Mouse (Mus musculus) left cerebral cortex, adult 2 months (tissue): Measurements from ENCODE around the gene Usp12. TPM values are rescaled to one million over a fixed set of nuclear protein-coding genes. Genes with fewer than 3 reads are reported as not detected.
A peak's percentile ranks its signal among the peaks of the same experiment; 100 is the strongest.

ENCODE experiments used
- DNase-seq, 2 experiments: peaks; one replicate each; pipeline ENCODE4 v3.0.0; 2021 to 2022; ENCODE audit warnings: low spot score in 2 of 2, mixed read lengths in 1 of 2; ENCODE audit errors: extremely low spot score in 1 of 2
- H3K27ac ChIP-seq: fragments of 200-600 bp; 2 replicates; pipeline ENCODE4 v1.8.1; 2022
- H3K4me3 ChIP-seq: fragments of 200-600 bp; 2 replicates; pipeline ENCODE4 v1.8.1; 2022
- CTCF ChIP-seq: fragments of 200-600 bp; IDR thresholded peaks from 2 replicates; pipeline ENCODE4 v1.8.1; 2022; ENCODE audit warnings: antibody characterized with exemption, mild to moderate bottlenecking, moderate library complexity
- intact Hi-C: fragments of 180-260 bp; cut with DNase I; formaldehyde crosslinking; loops from one replicate; pipeline ENCODE4 v1.15.1; 2025
- total RNA-seq, 2 experiments: library from RNA; stranded (reverse); gene quantifications; 2 replicates each; pipeline ENCODE4 v1.2.3; 2021

The Usp12 gene
- total RNA-seq, 2 experiments from 2014 or later = 56.0 to 56.7 TPM

DNA sequence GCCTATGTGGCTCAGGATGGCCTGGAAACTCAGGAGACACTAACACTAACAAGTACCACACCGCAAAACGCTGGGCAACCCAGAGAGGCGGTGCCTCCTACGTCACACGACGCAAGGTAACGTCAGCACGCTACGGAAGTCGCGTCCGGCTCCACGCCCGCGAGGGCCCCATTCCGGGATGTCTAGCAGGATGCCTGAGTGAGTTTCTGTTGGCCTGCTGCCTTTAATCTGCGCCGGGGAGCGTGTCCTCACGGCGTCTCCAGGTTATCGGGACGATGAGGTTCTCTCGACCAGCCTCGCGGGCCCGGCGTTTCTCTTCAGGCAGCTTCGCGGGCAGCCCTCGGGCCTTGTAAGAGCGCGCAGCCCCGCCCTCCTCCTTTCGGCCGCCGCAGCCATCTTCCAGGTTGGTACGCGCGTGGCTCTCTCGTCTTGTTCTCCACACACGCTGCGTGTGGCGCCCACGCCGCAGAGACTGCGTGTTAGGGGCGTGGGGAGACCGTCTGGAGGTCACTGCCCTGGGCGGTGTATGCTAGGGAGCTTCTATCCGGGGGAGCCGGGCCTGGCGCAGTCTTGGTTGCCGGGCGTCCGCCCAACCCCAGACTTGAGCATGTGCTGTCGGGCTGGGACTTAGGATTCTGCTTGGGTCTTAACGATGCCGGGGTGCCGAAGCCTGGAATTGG lies 38.1 kb upstream of the Usp12 start, which contains the start of gene Rpl21:
Gene Rpl21 (plus strand): TSS at position 122 of the 680 bp plus-strand sequence.
- intact Hi-C loops = loop anchor here (1.0 kb wide), 1 partner anchor 39 kb away; no protein-coding TSS in a partner anchor
- H3K4me3 ChIP-seq = peak within 1 kb of the TSS; percentile 97
- H3K27ac ChIP-seq = peak within 1 kb of the TSS; percentile 100
- no peak for TF ChIP-seq CTCF
- DNase-seq = peak; percentile 93 to 95

DNA sequence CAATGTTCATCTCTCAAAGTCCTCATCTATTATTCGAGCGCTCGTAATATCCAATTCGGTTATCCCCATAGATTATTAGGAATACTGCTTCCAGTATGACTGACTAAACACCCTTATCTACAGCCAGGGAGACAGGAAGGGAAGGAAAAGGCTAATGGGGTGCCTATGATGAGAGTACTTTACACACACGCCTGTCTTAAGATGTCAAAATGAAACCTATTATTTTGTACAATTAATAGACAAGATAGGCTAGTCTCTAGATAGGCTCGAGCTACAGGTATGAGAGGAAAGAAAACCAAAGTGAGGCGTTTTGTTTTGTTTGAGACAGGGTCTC lies 37.6 kb upstream of the Usp12 start:
- peak overlapping the region; percentile 100 for H3K27ac ChIP-seq
- no peak for TF ChIP-seq CTCF
- no peak for DNase-seq
- intact Hi-C loops = no loop called here
- peak overlapping the region; percentile 97 for H3K4me3 ChIP-seq

DNA sequence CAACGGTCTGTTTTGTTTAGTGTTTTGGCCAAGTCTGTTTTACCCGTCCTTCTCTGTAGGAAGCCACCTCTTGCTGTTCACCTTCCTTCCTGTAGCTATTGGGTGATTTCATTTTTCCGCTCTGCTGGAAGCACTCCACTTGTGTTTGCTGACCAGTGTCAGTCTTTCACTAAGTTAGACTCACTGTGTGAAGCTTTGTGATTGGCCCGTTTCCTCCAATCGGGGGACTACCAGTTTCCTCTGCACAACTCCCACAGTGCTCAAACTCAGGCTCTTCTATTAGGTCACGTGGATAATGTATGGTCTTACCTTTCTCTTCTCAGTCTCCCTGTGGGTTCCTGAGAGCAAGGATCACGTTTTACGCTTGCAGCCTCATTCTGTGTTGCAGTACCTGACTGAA lies 34.7 kb upstream of the Usp12 start:
- no peak overlapping the region for H3K4me3 ChIP-seq
- DNase-seq = no peak
- intact Hi-C loops = no loop called here
- no peak overlapping the region for H3K27ac ChIP-seq
- no peak for TF ChIP-seq CTCF

DNA sequence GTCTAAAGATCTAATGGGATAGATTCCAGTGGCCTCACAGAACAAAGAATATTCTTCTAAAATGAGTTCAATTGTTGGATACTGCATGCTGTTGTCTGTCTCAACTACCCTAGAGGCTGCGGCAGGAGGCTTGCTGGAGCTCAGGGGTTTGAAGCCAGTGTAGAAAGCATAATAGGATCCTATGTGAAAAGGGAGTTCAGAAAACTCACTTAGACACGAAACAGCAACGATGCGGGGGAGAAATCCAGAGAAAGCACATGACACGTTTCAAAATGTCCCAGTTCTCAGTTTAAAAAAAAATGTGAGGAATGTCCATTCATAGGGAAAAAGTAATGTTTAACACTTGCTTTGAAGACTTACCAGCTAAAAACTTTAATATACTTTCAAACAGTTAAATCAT lies 28.2 kb upstream of the Usp12 start:
- TF ChIP-seq CTCF = no peak
- H3K4me3 ChIP-seq = no peak overlapping the region
- intact Hi-C loops = no loop called here
- DNase-seq = no peak
- peak overlapping the region; percentile 56 for H3K27ac ChIP-seq

DNA sequence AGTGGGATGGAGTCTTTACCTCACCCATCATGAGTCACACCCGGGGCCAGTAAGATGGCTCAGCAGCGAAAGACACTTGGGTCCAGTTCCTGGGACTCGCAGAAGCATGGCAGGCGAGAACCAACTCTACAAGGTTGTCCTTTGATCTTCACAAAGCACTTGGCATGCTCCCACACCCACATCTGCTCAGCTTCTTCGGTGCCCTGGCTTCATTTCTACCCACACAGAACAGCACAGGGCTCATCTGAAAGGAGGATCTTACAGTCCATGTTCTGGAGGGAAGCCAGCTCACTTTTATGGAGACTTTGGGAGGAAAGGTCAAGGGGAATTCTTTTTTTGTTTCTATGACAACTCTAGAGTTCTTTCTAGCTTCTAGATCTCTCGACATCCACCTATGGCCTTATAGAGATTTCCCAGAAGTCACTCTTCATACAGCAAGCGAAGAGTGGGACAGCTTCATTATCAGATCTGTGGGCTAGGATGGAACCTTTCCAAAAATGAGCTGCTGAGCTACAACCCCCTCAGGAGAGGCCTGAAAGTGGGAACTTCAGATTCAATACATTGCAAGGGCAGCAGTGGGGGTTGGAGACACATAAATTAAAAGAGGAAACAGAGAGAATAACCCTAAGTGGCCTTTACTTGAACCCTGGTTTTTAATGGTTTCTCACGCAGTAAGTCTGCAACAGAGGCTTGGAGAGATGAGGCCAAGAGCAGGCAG lies 24.3 kb upstream of the Usp12 start:
- no peak for DNase-seq
- no peak for TF ChIP-seq CTCF

DNA sequence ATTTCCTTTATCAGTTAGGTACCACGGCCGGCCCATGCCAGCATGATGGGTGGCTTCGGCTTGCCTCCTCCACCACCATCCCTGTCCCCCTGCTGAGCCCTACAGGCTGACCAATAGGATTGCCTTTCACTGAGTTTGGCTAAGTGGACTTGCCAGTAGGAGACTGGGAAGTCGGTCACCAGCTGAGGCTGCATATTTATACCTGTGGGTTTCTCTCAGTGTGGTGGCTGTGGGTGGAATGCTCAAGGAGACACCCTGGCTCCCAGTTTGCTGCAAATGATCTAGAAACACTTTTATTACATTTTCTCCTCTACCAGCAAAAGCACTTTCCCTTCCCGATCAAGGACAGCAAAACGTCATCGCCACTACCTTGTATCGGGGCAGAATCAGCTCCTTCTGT lies 22.8 kb upstream of the Usp12 start:
- intact Hi-C loops = no loop called here
- no peak for DNase-seq
- TF ChIP-seq CTCF = no peak

More for the DNA sequence above, 24.3 kb upstream of the Usp12 start:
- no peak overlapping the region for H3K27ac ChIP-seq
- intact Hi-C loops = no loop called here
- H3K4me3 ChIP-seq = no peak overlapping the region

DNA sequence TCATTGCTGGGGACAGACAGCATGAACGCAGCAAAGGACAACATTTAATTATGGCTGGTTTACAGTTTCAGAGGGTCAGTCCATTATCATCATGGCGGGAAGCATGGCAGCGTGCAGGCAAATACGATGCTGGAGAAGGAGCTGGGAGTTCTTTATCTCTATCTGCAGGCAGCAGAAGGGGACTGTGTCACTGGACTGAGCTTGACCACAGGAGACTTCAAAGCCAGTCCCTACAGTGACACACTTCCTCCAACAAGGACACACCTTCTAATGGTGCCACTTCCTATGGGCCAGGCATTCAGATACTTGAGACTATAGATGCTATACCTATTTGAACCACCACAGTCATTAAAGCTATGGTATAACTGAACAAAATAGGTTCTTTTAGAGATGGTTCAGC lies 20.6 kb upstream of the Usp12 start:
- intact Hi-C loops = no loop called here
- TF ChIP-seq CTCF = no peak
- no peak overlapping the region for H3K4me3 ChIP-seq
- DNase-seq = no peak
- no peak overlapping the region for H3K27ac ChIP-seq

More for the DNA sequence above, 22.8 kb upstream of the Usp12 start:
- Histone ChIP-seq H3K27ac (peak overlapping the region; percentile 47; the same call in 1 of the 2 replicates), H3K4me3 (no peak overlapping the region)

DNA sequence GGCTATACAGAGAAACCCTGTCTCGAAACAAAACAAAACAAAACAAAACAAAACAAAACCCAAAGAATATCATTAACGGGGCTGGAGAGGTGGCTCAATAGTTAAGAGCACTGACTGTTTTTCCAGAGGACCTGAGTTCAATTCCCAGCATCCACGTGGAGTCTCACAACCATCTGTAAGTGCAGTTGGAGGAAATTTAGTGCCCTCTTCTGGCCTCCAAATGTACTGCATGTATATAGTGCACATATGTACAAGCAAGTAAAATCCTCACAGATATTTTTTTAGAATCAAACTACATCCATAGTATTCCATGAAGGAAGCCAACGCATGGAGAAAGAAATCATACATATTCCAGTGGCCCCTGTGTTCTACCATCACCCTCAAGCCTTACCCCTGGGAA lies 18.6 kb upstream of the Usp12 start:
- intact Hi-C loops = no loop called here
- TF ChIP-seq CTCF = no peak; the same call in 1 of the 2 replicates
- H3K4me3 ChIP-seq = no peak overlapping the region
- no peak for DNase-seq
- H3K27ac ChIP-seq = no peak overlapping the region

DNA sequence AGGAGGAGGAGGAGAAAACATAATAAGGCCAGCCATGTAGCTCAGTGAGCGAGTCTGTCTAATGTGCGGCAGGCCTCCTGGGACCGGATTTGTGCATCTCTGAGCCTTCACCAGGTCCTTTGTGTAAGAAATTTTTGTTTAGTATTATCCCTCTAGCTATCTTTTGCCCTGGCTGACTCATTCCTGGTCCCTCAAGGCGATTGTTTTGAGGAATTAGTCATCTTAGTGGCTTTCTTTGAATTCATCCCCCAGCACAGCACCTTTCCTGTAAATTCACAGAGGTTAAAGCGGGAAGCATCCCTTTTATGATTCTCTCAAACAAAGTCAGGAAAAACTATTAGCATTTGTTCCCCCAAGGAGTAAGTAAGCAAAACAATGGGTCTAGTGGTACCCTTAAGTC lies 18.1 kb upstream of the Usp12 start:
- intact Hi-C loops = no loop called here
- Histone ChIP-seq H3K4me3 (no peak overlapping the region), H3K27ac (no peak overlapping the region)
- DNase-seq = no peak
- no peak for TF ChIP-seq CTCF

DNA sequence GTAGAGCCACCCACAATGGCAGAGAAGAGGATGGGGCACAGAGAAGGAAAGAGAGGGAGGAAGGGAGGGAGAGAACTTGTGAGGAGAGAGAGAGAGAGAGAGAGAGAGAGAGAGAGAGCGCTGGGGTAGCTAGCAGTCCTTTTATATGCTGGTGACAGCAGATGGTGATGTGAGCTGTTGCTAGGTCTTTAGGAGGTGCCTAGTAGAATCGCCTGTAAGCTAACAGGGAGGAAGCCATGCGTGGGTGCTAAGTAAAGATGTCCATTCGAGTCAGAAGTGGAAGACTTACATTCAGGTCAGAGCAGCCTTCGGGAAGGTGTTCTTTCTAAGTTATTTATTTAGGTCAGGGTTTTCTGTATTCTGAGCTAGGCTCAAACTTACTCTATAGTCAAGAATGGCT lies 15.1 kb upstream of the Usp12 start:
- intact Hi-C loops = no loop called here
- H3K4me3 ChIP-seq = no peak overlapping the region
- H3K27ac ChIP-seq = no peak overlapping the region
- DNase-seq = no peak
- no peak for TF ChIP-seq CTCF

DNA sequence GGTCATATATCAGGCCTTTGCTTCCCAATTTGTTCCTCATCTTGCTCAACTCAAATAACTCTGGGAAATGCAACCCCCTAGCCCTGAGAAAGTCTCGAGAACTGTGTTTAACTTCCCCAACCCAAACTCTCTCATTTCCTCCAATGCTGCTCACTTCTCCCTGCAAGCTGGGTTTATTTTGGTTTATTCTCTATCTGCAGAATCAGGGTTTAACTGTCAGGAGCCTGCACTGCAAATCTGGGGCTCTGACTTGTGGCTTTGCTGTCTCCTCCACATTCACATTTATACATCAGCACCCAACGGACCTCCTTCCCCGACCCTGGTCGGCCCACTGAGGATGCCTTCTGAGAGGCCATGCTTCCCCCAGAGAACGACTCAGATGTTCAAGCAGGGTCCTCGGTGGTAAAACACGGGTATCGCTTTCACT lies 11.2 kb upstream of the Usp12 start:
- no peak for DNase-seq
- H3K4me3 ChIP-seq = no peak overlapping the region
- intact Hi-C loops = no loop called here
- no peak overlapping the region for H3K27ac ChIP-seq
- no peak for TF ChIP-seq CTCF

DNA sequence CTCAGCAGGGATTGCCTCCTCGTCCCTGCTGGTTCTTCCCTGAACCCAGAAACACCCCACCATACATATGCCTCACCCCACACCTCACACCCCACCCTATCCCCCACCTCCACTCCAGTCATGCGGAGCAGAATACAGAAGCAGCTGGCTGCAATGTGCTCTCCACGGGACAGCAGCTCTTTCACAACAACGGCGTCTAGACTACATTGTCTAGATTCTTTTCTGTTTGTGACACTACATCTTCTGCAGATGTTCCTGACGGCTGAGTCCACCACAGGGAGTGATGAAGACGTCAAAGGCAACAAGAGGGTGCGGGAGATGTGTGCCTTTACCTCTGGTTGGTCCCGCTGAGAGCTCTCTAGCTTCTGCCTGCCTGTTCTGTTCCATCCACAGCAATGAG lies 3.2 kb upstream of the Usp12 start:
- H3K4me3 ChIP-seq = no peak overlapping the region
- no peak overlapping the region for H3K27ac ChIP-seq
- DNase-seq = no peak
- intact Hi-C loops = no loop called here
- TF ChIP-seq CTCF = no peak

DNA sequence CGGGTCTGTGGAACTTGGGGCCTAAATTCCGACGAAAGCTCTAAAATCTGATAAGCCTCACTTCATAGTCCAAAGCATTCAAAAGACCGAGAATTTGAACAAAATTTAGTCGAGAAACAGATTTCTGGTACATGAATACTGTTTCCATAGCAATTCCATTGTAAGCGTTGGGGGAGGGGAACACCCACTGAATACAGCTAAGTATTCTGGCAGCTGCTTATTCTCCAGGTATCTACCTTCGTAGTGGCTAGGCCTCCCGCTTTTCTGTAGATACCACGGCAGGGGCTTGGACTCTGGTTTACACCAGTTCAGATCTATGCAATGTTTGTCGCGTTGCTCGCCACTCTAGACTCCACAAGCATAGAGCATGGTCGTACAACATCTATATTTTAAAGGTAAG lies 922 bp upstream of the Usp12 start:
- H3K27ac ChIP-seq = peak overlapping the region; percentile 80; the same call in 1 of the 2 replicates
- TF ChIP-seq CTCF = no peak
- intact Hi-C loops = no loop called here
- DNase-seq = no peak
- no peak overlapping the region for H3K4me3 ChIP-seq
